Mouse (Mus musculus): ENCODE data around the gene Atf7ip. TPM values are rescaled to one million over a fixed set of nuclear protein-coding genes. Genes with fewer than 3 reads are reported as not detected.

Gene Atf7ip
- total and polyA plus RNA-seq, 2 experiments = 5.2 to 14.9 TPM

- 62% methylated on average over 8 of the region's 8 CpGs for WGBS
- Histone ChIP-seq H3K27ac (replicated peaks; ENCODE audit: insufficient read depth, low read depth, low read length) (peak overlapping the region; percentile 27), H3K27me3 (ENCODE audit: control insufficient read depth, insufficient read depth, low read length) (no peaks in the 10 kb centered on the region), H3K4me3 (ENCODE audit: insufficient read depth, low read depth, low read length) (no peak overlapping the region), H3K4me1 (ENCODE audit: control insufficient read depth, insufficient read depth, low read length) (peaks cover 33% of the 10 kb centered on the region), H3K36me3 (ENCODE audit: control insufficient read depth, insufficient read depth, low read length) (no peaks in the 10 kb centered on the region), H3K9ac (ENCODE audit: low read depth, low read length) (no peak overlapping the region), H3K79me2 (ENCODE audit: control insufficient read depth, insufficient read depth, low read length) (no peaks in the 10 kb centered on the region)
- peak; percentile 51 for DNase-seq (ENCODE audit: extremely low read depth, low read depth, low spot score)
- TF ChIP-seq POLR2A (IDR thresholded peaks at IDR 0.05; ENCODE audit: extremely low read depth, insufficient read depth, low read length) (no peak), CTCF (IDR thresholded peaks at IDR 0.05; ENCODE audit: low read depth, low read length) (peak; percentile 73)
Observed at GRCm38 (mm10) chr6:136465959-136466381, 40.0 kb upstream of the Atf7ip start.

- TF ChIP-seq CTCF (IDR thresholded peaks at IDR 0.05; ENCODE audit: low read depth, low read length) (peak; percentile 92), POLR2A (IDR thresholded peaks at IDR 0.05; ENCODE audit: extremely low read depth, insufficient read depth, low read length) (no peak)
- no peaks in the 10 kb centered on the region for H3K36me3 ChIP-seq (ENCODE audit: control insufficient read depth, insufficient read depth, low read length)
- no peak overlapping the region for H3K4me3 ChIP-seq (ENCODE audit: insufficient read depth, low read depth, low read length)
- peak; percentile 66 for DNase-seq (ENCODE audit: extremely low read depth, low read depth, low spot score)
- no peaks in the 10 kb centered on the region for H3K27me3 ChIP-seq (ENCODE audit: control insufficient read depth, insufficient read depth, low read length)
- no peaks in the 10 kb centered on the region for H3K79me2 ChIP-seq (ENCODE audit: control insufficient read depth, insufficient read depth, low read length)
- WGBS = 36% methylated on average over 14 of the region's 14 CpGs
- no peak overlapping the region for H3K9ac ChIP-seq (ENCODE audit: low read depth, low read length)
- H3K27ac ChIP-seq (replicated peaks; ENCODE audit: insufficient read depth, low read depth, low read length) = peak overlapping the region; percentile 78
- peaks cover 33% of the 10 kb centered on the region for H3K4me1 ChIP-seq (ENCODE audit: control insufficient read depth, insufficient read depth, low read length)
Observed at GRCm38 (mm10) chr6:136466956-136467750, 38.8 kb upstream of the Atf7ip start.

- no peak overlapping the region for H3K4me3 ChIP-seq (ENCODE audit: insufficient read depth, low read depth, low read length)
- H3K27ac ChIP-seq (replicated peaks; ENCODE audit: insufficient read depth, low read depth, low read length) = peak overlapping the region; percentile 78
- no peaks in the 10 kb centered on the region for H3K79me2 ChIP-seq (ENCODE audit: control insufficient read depth, insufficient read depth, low read length)
- peak; percentile 33 for DNase-seq (ENCODE audit: extremely low read depth, low read depth, low spot score)
- no peaks in the 10 kb centered on the region for H3K27me3 ChIP-seq (ENCODE audit: control insufficient read depth, insufficient read depth, low read length)
- peaks cover 33% of the 10 kb centered on the region for H3K4me1 ChIP-seq (ENCODE audit: control insufficient read depth, insufficient read depth, low read length)
- WGBS = 54% methylated on average over 5 of the region's 5 CpGs
- no peak for TF ChIP-seq POLR2A (IDR thresholded peaks at IDR 0.05; ENCODE audit: extremely low read depth, insufficient read depth, low read length)
- no peak for TF ChIP-seq CTCF (IDR thresholded peaks at IDR 0.05; ENCODE audit: low read depth, low read length)
- no peaks in the 10 kb centered on the region for H3K36me3 ChIP-seq (ENCODE audit: control insufficient read depth, insufficient read depth, low read length)
- no peak overlapping the region for H3K9ac ChIP-seq (ENCODE audit: low read depth, low read length)
Observed at GRCm38 (mm10) chr6:136467837-136468236, 38.1 kb upstream of the Atf7ip start.

- TF ChIP-seq POLR2A (IDR thresholded peaks at IDR 0.05; ENCODE audit: extremely low read depth, insufficient read depth, low read length) (no peak), CTCF (IDR thresholded peaks at IDR 0.05; ENCODE audit: low read depth, low read length) (no peak)
- Histone ChIP-seq H3K4me1 (ENCODE audit: control insufficient read depth, insufficient read depth, low read length) (peaks cover 31% of the 10 kb centered on the region), H3K9ac (ENCODE audit: low read depth, low read length) (no peak overlapping the region), H3K36me3 (ENCODE audit: control insufficient read depth, insufficient read depth, low read length) (no peaks in the 10 kb centered on the region), H3K79me2 (ENCODE audit: control insufficient read depth, insufficient read depth, low read length) (no peaks in the 10 kb centered on the region), H3K4me3 (ENCODE audit: insufficient read depth, low read depth, low read length) (no peak overlapping the region), H3K27ac (replicated peaks; ENCODE audit: insufficient read depth, low read depth, low read length) (peak overlapping the region; percentile 69), H3K27me3 (ENCODE audit: control insufficient read depth, insufficient read depth, low read length) (no peaks in the 10 kb centered on the region)
- DNase-seq (ENCODE audit: extremely low read depth, low read depth, low spot score) = peak; percentile 99
- WGBS = 6% methylated on average over 12 of the region's 12 CpGs
Observed at GRCm38 (mm10) chr6:136468401-136468912, 37.5 kb upstream of the Atf7ip start.

DNA sequence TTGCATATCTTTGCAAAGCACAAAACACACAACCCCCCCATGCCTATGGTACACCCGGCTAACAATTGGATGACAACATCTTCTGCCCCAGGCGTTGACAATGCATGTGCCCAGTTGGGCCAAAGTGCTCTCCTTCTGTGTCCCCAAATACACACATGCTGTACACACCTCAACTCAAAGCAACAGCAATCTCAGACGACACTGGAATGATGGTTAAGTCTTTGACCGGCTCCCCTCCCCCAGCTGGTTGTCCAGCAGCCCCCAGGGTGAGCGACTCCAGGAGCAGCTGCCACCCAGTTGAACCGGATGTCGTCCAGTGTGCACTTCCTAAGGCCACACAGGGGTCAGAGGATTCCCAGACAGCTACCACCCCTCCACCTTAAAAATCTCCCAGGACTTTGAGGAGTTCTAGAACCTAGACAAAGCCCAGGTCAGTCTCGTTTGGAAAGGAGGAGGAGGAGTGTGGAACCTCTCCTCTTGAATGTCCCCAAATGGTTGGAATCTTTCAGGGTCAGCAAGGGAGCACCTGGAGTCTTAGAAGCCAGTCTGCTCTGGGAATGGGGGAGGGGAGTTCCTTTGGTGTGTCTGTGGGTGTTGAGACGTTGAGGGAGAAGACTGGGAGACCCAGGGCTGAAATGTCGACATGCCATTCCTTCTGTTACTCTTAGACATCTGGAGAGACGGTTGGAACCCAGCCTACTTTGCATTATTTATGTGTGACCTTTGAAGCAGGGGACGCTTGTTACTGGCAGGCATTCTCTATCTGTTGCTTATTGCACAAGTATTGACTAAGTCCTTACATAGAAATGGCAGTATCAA is 36.8 kb upstream of the Atf7ip start:
- no peak overlapping the region; the same call in 1 of the 2 replicates for H3K9ac ChIP-seq (ENCODE audit: low read depth, low read length)
- H3K36me3 ChIP-seq (ENCODE audit: control insufficient read depth, insufficient read depth, low read length) = no peaks in the 10 kb centered on the region
- TF ChIP-seq POLR2A (IDR thresholded peaks at IDR 0.05; ENCODE audit: extremely low read depth, insufficient read depth, low read length) = no peak
- TF ChIP-seq CTCF (IDR thresholded peaks at IDR 0.05; ENCODE audit: low read depth, low read length) = no peak
- 16% methylated on average over 12 of the region's 12 CpGs for WGBS
- no peaks in the 10 kb centered on the region for H3K27me3 ChIP-seq (ENCODE audit: control insufficient read depth, insufficient read depth, low read length)
- peak; percentile 71 for DNase-seq (ENCODE audit: extremely low read depth, low read depth, low spot score)
- H3K4me1 ChIP-seq (ENCODE audit: control insufficient read depth, insufficient read depth, low read length) = peaks cover 24% of the 10 kb centered on the region
- H3K27ac ChIP-seq (replicated peaks; ENCODE audit: insufficient read depth, low read depth, low read length) = peak overlapping the region; percentile 69
- H3K4me3 ChIP-seq (ENCODE audit: insufficient read depth, low read depth, low read length) = no peak overlapping the region
- no peaks in the 10 kb centered on the region for H3K79me2 ChIP-seq (ENCODE audit: control insufficient read depth, insufficient read depth, low read length)
